In genomic region chrX:47912904-47913542, GRCm38 (mm10) we compare ENCODE assay signal across 8 mouse cellular contexts. TPM values are rescaled to one million over a fixed set of nuclear protein-coding genes. Genes with fewer than 3 reads are reported as not detected.
A peak's percentile ranks its signal among the peaks of the same experiment; 100 is the strongest.
DNase-seq lines count a peak whose midpoint lies in the region; ATAC-seq and TF ChIP-seq lines count a peak whose summit lies in the region.

No protein-coding gene starts in this region.

- intact Hi-C loops in left cerebral cortex, postnatal 36 days (cut with DNase I), result no loop called here

- peak; percentile 6 for DNase-seq in frontal cortex, postnatal 10 days (ENCODE audit: low spot score in 2 of 2)
- DNase-seq in frontal cortex, postnatal 25 days (ENCODE audit: low spot score in 2 of 2), result no peak
- DNase-seq in ZHBTc4 (ENCODE audit: low read depth, low spot score), result peak; percentile 33
- peak; percentile 36 for DNase-seq in lung, embryonic 14.5 days
- no peak for DNase-seq in left cerebral cortex, postnatal 36 days (ENCODE audit: low spot score in 2 of 2)

- H3K27ac ChIP-seq in forebrain, embryonic 12.5 days, result no peak overlapping the region
- H3K27ac ChIP-seq in intestine, postnatal 0 days (ENCODE audit: low read depth, low read length), result no peak overlapping the region
- no peak overlapping the region for H3K27ac ChIP-seq in lung, embryonic 14.5 days (ENCODE audit: low read depth)
- no peak overlapping the region for H3K27ac ChIP-seq in olfactory bulb, adult 2 months (ENCODE audit: insufficient read depth, low read depth, low read length)

- no peak for TF ChIP-seq CTCF in intestine, postnatal 0 days (IDR thresholded peaks at IDR 0.05; ENCODE audit: low read depth)
- TF ChIP-seq CTCF in lung, embryonic 14.5 days (IDR thresholded peaks at IDR 0.05; ENCODE audit: low read depth), result no peak
- TF ChIP-seq CTCF in olfactory bulb, adult 2 months (IDR thresholded peaks at IDR 0.05; ENCODE audit: insufficient read depth, low read depth, low read length), result no peak

- H3K4me1 ChIP-seq in forebrain, embryonic 12.5 days, result peaks cover 5% of the 10 kb centered on the region
- no peaks in the 10 kb centered on the region for H3K4me1 ChIP-seq in intestine, postnatal 0 days (replicated peaks; ENCODE audit: control insufficient read depth, insufficient read depth, low read length)
- no peaks in the 10 kb centered on the region for H3K4me1 ChIP-seq in lung, embryonic 14.5 days (ENCODE audit: insufficient read depth)
- H3K4me1 ChIP-seq in olfactory bulb, adult 2 months (ENCODE audit: control insufficient read depth, insufficient read depth, low read length), result peaks cover 2% of the 10 kb centered on the region; the same call in 1 of the 2 replicates

- WGBS in forebrain, embryonic 12.5 days, result 22% methylated on average over 8 of the region's 8 CpGs
- 20% methylated on average over 8 of the region's 8 CpGs for WGBS in intestine, postnatal 0 days
- 16% methylated on average over 8 of the region's 8 CpGs for WGBS in lung, embryonic 14.5 days
- 15% methylated on average over 8 of the region's 8 CpGs for WGBS in olfactory bulb, adult 2 months

- H3K27me3 ChIP-seq in forebrain, embryonic 12.5 days, result no peaks in the 10 kb centered on the region
- no peaks in the 10 kb centered on the region for H3K27me3 ChIP-seq in intestine, postnatal 0 days (replicated peaks; ENCODE audit: control insufficient read depth, insufficient read depth, low read length)
- no peaks in the 10 kb centered on the region for H3K27me3 ChIP-seq in lung, embryonic 14.5 days (ENCODE audit: insufficient read depth, low read length)

- no peak for ATAC-seq in forebrain, embryonic 12.5 days (ENCODE audit: low FRiP score)
- peak; percentile 47; the same call in 1 of the 2 replicates for ATAC-seq in intestine, postnatal 0 days
- ATAC-seq in lung, embryonic 14.5 days (ENCODE audit: insufficient read depth), result peak; percentile 38; the same call in 1 of the 2 replicates

- H3K9ac ChIP-seq in forebrain, embryonic 12.5 days, result peak overlapping the region; percentile 47; the same call in 1 of the 2 replicates
- H3K9ac ChIP-seq in intestine, postnatal 0 days (ENCODE audit: low read depth, low read length), result peak overlapping the region; percentile 71
- H3K9ac ChIP-seq in lung, embryonic 14.5 days, result peak overlapping the region; percentile 72

- H3K9me3 ChIP-seq in forebrain, embryonic 12.5 days, result no peaks in the 10 kb centered on the region
- H3K9me3 ChIP-seq in intestine, postnatal 0 days (ENCODE audit: control insufficient read depth), result no peaks in the 10 kb centered on the region
- no peaks in the 10 kb centered on the region for H3K9me3 ChIP-seq in lung, embryonic 14.5 days (ENCODE audit: low read depth, low read length)

- no peaks in the 10 kb centered on the region for H3K36me3 ChIP-seq in forebrain, embryonic 12.5 days (replicated peaks)
- H3K36me3 ChIP-seq in intestine, postnatal 0 days (ENCODE audit: control insufficient read depth, insufficient read depth), result no peaks in the 10 kb centered on the region
- H3K36me3 ChIP-seq in lung, embryonic 14.5 days (ENCODE audit: insufficient read depth), result 0 out of 2 replicates have a peak, but pooled peaks cover 4% of the 10 kb centered on the region

- peak overlapping the region; percentile 55 for H3K4me2 ChIP-seq in forebrain, embryonic 12.5 days
- peak overlapping the region; percentile 61 for H3K4me2 ChIP-seq in intestine, postnatal 0 days (replicated peaks; ENCODE audit: low read depth)
- H3K4me2 ChIP-seq in lung, embryonic 14.5 days, result peak overlapping the region; percentile 63

- no peak for TF ChIP-seq POLR2A in olfactory bulb, adult 2 months (IDR thresholded peaks at IDR 0.05; ENCODE audit: insufficient read depth, low read depth, low read length)

- H3K4me3 ChIP-seq in forebrain, embryonic 12.5 days (replicated peaks), result peak overlapping the region; percentile 62
- H3K4me3 ChIP-seq in intestine, postnatal 0 days (ENCODE audit: low read depth, low read length), result peak overlapping the region; percentile 64
- H3K4me3 ChIP-seq in lung, embryonic 14.5 days (ENCODE audit: low read depth, low read length), result peak overlapping the region; percentile 59
- H3K4me3 ChIP-seq in olfactory bulb, adult 2 months (ENCODE audit: insufficient read depth, low read depth, low read length), result peak overlapping the region; percentile 91

RNA-seq across cellular contexts. Expression of gene Ocrl, which starts 0.8 kb away (rescaled TPM):
- polyA plus RNA-seq in forebrain, embryonic 12.5 days (2016; fragmentation: Nextera tagmentation; extraction: Ambion mirVana), result 24.9 and 27.5 TPM in 2 replicates
- 7.6 and 8.4 TPM in 2 replicates for polyA plus RNA-seq in intestine, postnatal 0 days (2015; fragmentation: Nextera tagmentation; extraction: Ambion mirVana)
- 22.0 and 22.3 TPM in 2 replicates for polyA plus RNA-seq in lung, embryonic 14.5 days (2014; fragmentation: Nextera tagmentation; extraction: Ambion mirVana)
- not detected in 2 replicates for polyA plus RNA-seq in olfactory bulb, adult 2 months (2012; ENCODE audit: insufficient read depth, insufficient read length, low replicate concordance, missing spikeins)
- total RNA-seq in left cerebral cortex, postnatal 36 days (2021), result 10 to 100 TPM; 46.3 to 59.6 TPM

RNA-seq across cellular contexts. Expression of gene Smarca1, which starts 20.2 kb away (rescaled TPM):
- polyA plus RNA-seq in forebrain, embryonic 12.5 days (2016; fragmentation: Nextera tagmentation; extraction: Ambion mirVana), result 25.9 and 28.0 TPM in 2 replicates
- 7.5 and 8.9 TPM in 2 replicates for polyA plus RNA-seq in intestine, postnatal 0 days (2015; fragmentation: Nextera tagmentation; extraction: Ambion mirVana)
- 29.9 and 32.5 TPM in 2 replicates for polyA plus RNA-seq in lung, embryonic 14.5 days (2014; fragmentation: Nextera tagmentation; extraction: Ambion mirVana)
- not detected in 2 replicates for polyA plus RNA-seq in olfactory bulb, adult 2 months (2012; ENCODE audit: insufficient read depth, insufficient read length, low replicate concordance, missing spikeins)
- total RNA-seq in left cerebral cortex, postnatal 36 days (2021), result 10 to 100 TPM; 41.8 to 43.0 TPM

Comparison
In these comparisons a context has a peak if more than half of its experiments do, and no peak if none do; other contexts are left out.
1. DNase-seq: peak in frontal cortex, postnatal 10 days (2 of 2), ZHBTc4 (single experiment) and lung, embryonic 14.5 days (single experiment); none in frontal cortex, postnatal 25 days (0 of 2) and left cerebral cortex, postnatal 36 days (0 of 2).
2. Peak in every context shown above with its lines, with median percentiles within 50 percentile points of each other: H3K4me2 ChIP-seq, H3K4me3 ChIP-seq and H3K9ac ChIP-seq.